Comparison of ENCODE assay signal across 8 mouse cellular contexts in genomic region chr1:152612535-152613157, GRCm38 (mm10).
DNase-seq lines count a peak whose midpoint lies in the region; ATAC-seq and TF ChIP-seq lines count a peak whose summit lies in the region.
"Had no signal": no experiment of that assay in that cellular context is flagged by ENCODE, and none has a peak within 500 bp of the region (broad histone marks: within the 10 kb centered on the region; RNA-seq: fewer than 3 reads in every experiment).

No protein-coding gene starts in this region.

- H3K4me1 ChIP-seq in heart, embryonic 16.5 days (ENCODE audit: control insufficient read depth, insufficient read depth, low read length) = peaks cover 77% of the 10 kb centered on the region
- peaks cover 80% of the 10 kb centered on the region for H3K4me1 ChIP-seq in kidney, embryonic 16.5 days (ENCODE audit: insufficient read depth, low read length)
- peaks cover 48% of the 10 kb centered on the region for H3K4me1 ChIP-seq in olfactory bulb, adult 2 months (ENCODE audit: control insufficient read depth, insufficient read depth, low read length)
- H3K4me1 ChIP-seq in midbrain, embryonic 13.5 days (replicated peaks) = peaks cover 5% of the 10 kb centered on the region

- no peak for DNase-seq in left cerebral cortex, adult 2 months (ENCODE audit: extremely low spot score in 1 of 2, low spot score in 2 of 2)
- DNase-seq in left cerebral cortex, adult 8-10 months (ENCODE audit: low spot score in 2 of 2) = no peak
- no peak for DNase-seq in left cerebral cortex, postnatal 36 days (ENCODE audit: low spot score in 2 of 2)

- no peak for TF ChIP-seq POLR2A in olfactory bulb, adult 2 months (IDR thresholded peaks at IDR 0.05; ENCODE audit: insufficient read depth, low read depth, low read length)

- no peak overlapping the region for H3K4me2 ChIP-seq in heart, embryonic 16.5 days (ENCODE audit: low read depth, low read length)
- H3K4me2 ChIP-seq in kidney, embryonic 16.5 days (replicated peaks; ENCODE audit: low read depth, low read length) = 0 out of 2 replicates have a peak overlapping the region, but pooled peaks have one; percentile 1
- H3K4me2 ChIP-seq in midbrain, embryonic 13.5 days (replicated peaks) = no peak overlapping the region

- no peak overlapping the region for H3K4me3 ChIP-seq in left cerebral cortex, adult 2 months
- no peak overlapping the region for H3K4me3 ChIP-seq in heart, embryonic 16.5 days (ENCODE audit: low read length)
- no peak overlapping the region for H3K4me3 ChIP-seq in kidney, embryonic 16.5 days (ENCODE audit: low read length)
- H3K4me3 ChIP-seq in olfactory bulb, adult 2 months (ENCODE audit: insufficient read depth, low read depth, low read length) = no peak overlapping the region
- no peak overlapping the region for H3K4me3 ChIP-seq in midbrain, embryonic 13.5 days (replicated peaks)

- ATAC-seq in heart, embryonic 16.5 days (replicated peaks; ENCODE audit: extremely low read depth, insufficient read depth, low FRiP score) = peak; percentile 15; the same call in 1 of the 2 replicates
- ATAC-seq in kidney, embryonic 16.5 days (ENCODE audit: low FRiP score, low TSS enrichment) = peak; percentile 73
- no peak for ATAC-seq in midbrain, embryonic 13.5 days

- WGBS in heart, embryonic 16.5 days = 32% methylated on average over 12 of the region's 12 CpGs
- 55% methylated on average over 12 of the region's 12 CpGs for WGBS in kidney, embryonic 16.5 days
- 38% methylated on average over 12 of the region's 12 CpGs for WGBS in olfactory bulb, adult 2 months
- 73% methylated on average over 12 of the region's 12 CpGs for WGBS in midbrain, embryonic 13.5 days

- H3K27me3 ChIP-seq in heart, embryonic 16.5 days (ENCODE audit: control insufficient read depth, insufficient read depth, low read length) = no peaks in the 10 kb centered on the region
- no peaks in the 10 kb centered on the region for H3K27me3 ChIP-seq in kidney, embryonic 16.5 days (ENCODE audit: insufficient read depth, low read length)
- H3K27me3 ChIP-seq in midbrain, embryonic 13.5 days = no peaks in the 10 kb centered on the region

- H3K27ac ChIP-seq in left cerebral cortex, adult 2 months = peak overlapping the region; percentile 24; the same call in 1 of the 2 replicates
- H3K27ac ChIP-seq in heart, embryonic 16.5 days (ENCODE audit: low read length) = peak overlapping the region; percentile 38
- peak overlapping the region; percentile 82 for H3K27ac ChIP-seq in kidney, embryonic 16.5 days (ENCODE audit: low read length)
- H3K27ac ChIP-seq in olfactory bulb, adult 2 months (ENCODE audit: insufficient read depth, low read depth, low read length) = peak overlapping the region; percentile 76
- no peak overlapping the region for H3K27ac ChIP-seq in midbrain, embryonic 13.5 days

- TF ChIP-seq CTCF in left cerebral cortex, adult 2 months (IDR thresholded peaks at IDR 0.05) = no peak
- no peak for TF ChIP-seq CTCF in olfactory bulb, adult 2 months (IDR thresholded peaks at IDR 0.05; ENCODE audit: insufficient read depth, low read depth, low read length)

- no peaks in the 10 kb centered on the region for H3K9me3 ChIP-seq in heart, embryonic 16.5 days (replicated peaks; ENCODE audit: control insufficient read depth, low read length)
- no peaks in the 10 kb centered on the region for H3K9me3 ChIP-seq in kidney, embryonic 16.5 days (ENCODE audit: low read length)
- no peaks in the 10 kb centered on the region for H3K9me3 ChIP-seq in midbrain, embryonic 13.5 days

- no peak overlapping the region for H3K9ac ChIP-seq in heart, embryonic 16.5 days (ENCODE audit: low read length)
- H3K9ac ChIP-seq in kidney, embryonic 16.5 days (replicated peaks; ENCODE audit: low read length) = no peak overlapping the region; the same call in 1 of the 2 replicates
- no peak overlapping the region for H3K9ac ChIP-seq in midbrain, embryonic 13.5 days (replicated peaks)

- peaks cover 19% of the 10 kb centered on the region for H3K36me3 ChIP-seq in heart, embryonic 16.5 days (ENCODE audit: control insufficient read depth, insufficient read depth)
- peaks cover 4% of the 10 kb centered on the region; the same call in 1 of the 2 replicates for H3K36me3 ChIP-seq in kidney, embryonic 16.5 days (ENCODE audit: insufficient read depth, low read length)
- no peaks in the 10 kb centered on the region for H3K36me3 ChIP-seq in midbrain, embryonic 13.5 days
- H3K36me3 ChIP-seq: G1E had no signal

- intact Hi-C loops in left cerebral cortex, adult 2 months (cut with DNase I) = no loop called here
- intact Hi-C loops in left cerebral cortex, postnatal 36 days (cut with DNase I) = no loop called here
